ENCODE assay signal across 21 mouse cellular contexts in the genomic region with DNA sequence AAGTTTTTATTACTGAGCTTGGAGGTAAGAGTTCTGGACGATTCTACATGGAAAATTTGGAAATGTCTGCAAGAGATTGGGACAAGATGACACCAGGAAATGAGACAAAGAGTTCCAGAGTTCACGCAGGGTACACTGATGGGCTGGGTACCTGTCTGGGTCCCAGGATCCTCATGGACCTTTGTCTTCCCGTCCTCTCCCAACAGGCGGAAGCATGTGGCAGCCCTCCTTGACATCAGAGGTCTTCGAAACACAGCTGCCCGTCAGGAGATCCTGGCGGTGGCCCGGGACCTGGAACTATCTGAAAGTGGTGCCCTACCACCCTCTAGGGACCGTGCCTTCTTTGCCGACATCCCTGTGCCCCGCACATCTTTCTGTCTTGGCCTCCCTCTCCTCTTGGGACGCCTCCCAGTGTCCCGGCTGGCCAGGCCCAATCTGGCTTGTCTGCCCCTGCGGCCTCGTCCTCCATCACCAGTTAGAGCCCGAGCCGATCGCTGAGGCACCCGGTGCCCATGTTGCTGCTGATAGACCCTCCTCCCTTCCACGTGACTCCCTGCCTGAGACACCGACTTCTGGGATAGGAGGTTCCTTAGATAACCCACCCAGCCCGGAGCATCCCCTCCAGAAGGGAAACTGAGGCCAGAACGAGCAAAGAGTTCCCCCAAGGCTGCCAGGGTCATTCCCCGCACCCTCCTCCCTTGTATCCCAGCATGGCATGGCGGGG. TPM values are rescaled to one million over a fixed set of nuclear protein-coding genes. Genes with fewer than 3 reads are reported as not detected.
DNase-seq lines count a peak whose midpoint lies in the region; ATAC-seq and TF ChIP-seq lines count a peak whose summit lies in the region.
"Had no signal": no experiment of that assay in that cellular context is flagged by ENCODE, and none has a peak within 500 bp of the region (broad histone marks: within the 10 kb centered on the region; RNA-seq: fewer than 3 reads in every experiment).

No protein-coding gene starts in this region.

- no peak overlapping the region for H3K4me2 ChIP-seq in kidney, embryonic 14.5 days (replicated peaks; ENCODE audit: low read depth, low read length)
- H3K4me2 ChIP-seq: forebrain, embryonic 15.5 days; stomach, embryonic 15.5 days had no signal

- H3K4me3 ChIP-seq in kidney, adult 2 months (ENCODE audit: insufficient read depth, low read depth, low read length): no peak overlapping the region
- no peak overlapping the region for H3K4me3 ChIP-seq in kidney, embryonic 14.5 days (ENCODE audit: low read length)
- H3K4me3 ChIP-seq in E14TG2a.4 (replicated peaks; ENCODE audit: low read length): peak overlapping the region; percentile 67
- H3K4me3 ChIP-seq: erythroblast, embryonic 14.5 days; forebrain, embryonic 15.5 days; heart, adult 2 months; hindbrain, embryonic 10.5 days; stomach, embryonic 15.5 days had no signal

- H3K27ac ChIP-seq in kidney, adult 2 months (ENCODE audit: insufficient read depth, low read depth, low read length): peak overlapping the region; percentile 77
- H3K27ac ChIP-seq in kidney, embryonic 14.5 days (ENCODE audit: low read depth, low read length): no peak overlapping the region
- H3K27ac ChIP-seq: forebrain, embryonic 15.5 days; heart, adult 2 months; hindbrain, embryonic 10.5 days; liver, embryonic 14.5 days; stomach, embryonic 15.5 days had no signal

- TF ChIP-seq POLR2A in kidney, adult 2 months (IDR thresholded peaks at IDR 0.05; ENCODE audit: low read depth, low read length): no peak

- H3K27me3 ChIP-seq in kidney, adult 2 months (replicated peaks; ENCODE audit: control insufficient read depth, insufficient read depth, low read length): no peaks in the 10 kb centered on the region
- peaks cover 21% of the 10 kb centered on the region for H3K27me3 ChIP-seq in kidney, embryonic 14.5 days (ENCODE audit: control insufficient read depth, insufficient read depth, low read length)
- H3K27me3 ChIP-seq in E14TG2a.4 (ENCODE audit: insufficient read depth, low read length): peaks cover 56% of the 10 kb centered on the region

- no peak for TF ChIP-seq CTCF in kidney, adult 2 months (conservative IDR thresholded peaks at IDR 0.05; ENCODE audit: insufficient read depth, insufficient read length, low read depth, low read length)
- TF ChIP-seq CTCF in E14TG2a.4 (conservative IDR thresholded peaks at IDR 0.05; ENCODE audit: low read length): no peak

- DNase-seq in adrenal gland, adult (ENCODE audit: inconsistent age in 2 of 2, low spot score in 1 of 2): peak; percentile 65 to 79
- no peak for DNase-seq in adrenal gland, adult 8-10 months
- DNase-seq in kidney, adult 2 months: peak; percentile 75
- peak; percentile 48 for DNase-seq in kidney, postnatal 14 days
- no peak for DNase-seq in cerebellum, postnatal 36 days
- DNase-seq: cerebellum, adult 18-20 months; layer of hippocampus, postnatal 36 days; left cerebral cortex, postnatal 4 days; thymus, postnatal 36 days had no signal

- ATAC-seq in kidney, embryonic 14.5 days (ENCODE audit: low FRiP score, low TSS enrichment): no peak
- no peak for ATAC-seq in cerebellum, adult (ENCODE audit: insufficient number of reproducible peaks, low FRiP score, low TSS enrichment)
- ATAC-seq: forebrain, embryonic 15.5 days had no signal

- 0 out of 2 replicates have a peak, but pooled peaks cover 6% of the 10 kb centered on the region for H3K4me1 ChIP-seq in kidney, adult 2 months (ENCODE audit: control insufficient read depth, insufficient read depth, low read length)
- H3K4me1 ChIP-seq in kidney, embryonic 14.5 days (ENCODE audit: control insufficient read depth, insufficient read depth, low read length): 0 out of 2 replicates have a peak, but pooled peaks cover 10% of the 10 kb centered on the region
- H3K4me1 ChIP-seq in E14TG2a.4 (replicated peaks; ENCODE audit: low read depth, low read length): peaks cover 54% of the 10 kb centered on the region

- WGBS in kidney, adult 2 months: 67% methylated on average over 25 of the region's 25 CpGs
- WGBS in kidney, embryonic 14.5 days: 88% methylated on average over 25 of the region's 25 CpGs

- no peak overlapping the region; the same call in 1 of the 2 replicates for H3K9ac ChIP-seq in kidney, embryonic 14.5 days (ENCODE audit: low read depth, low read length)
- H3K9ac ChIP-seq: forebrain, embryonic 15.5 days; liver, embryonic 14.5 days; stomach, embryonic 15.5 days had no signal

- H3K36me3 ChIP-seq in kidney, adult 2 months (ENCODE audit: control insufficient read depth, insufficient read depth, low read length): no peaks in the 10 kb centered on the region
- no peaks in the 10 kb centered on the region for H3K36me3 ChIP-seq in kidney, embryonic 14.5 days (ENCODE audit: control insufficient read depth, insufficient read depth, low read length)
- no peaks in the 10 kb centered on the region for H3K36me3 ChIP-seq in E14TG2a.4 (ENCODE audit: insufficient read depth, low read length)
- H3K36me3 ChIP-seq: forebrain, embryonic 15.5 days; hindbrain, embryonic 10.5 days; stomach, embryonic 15.5 days had no signal

- H3K9me3 ChIP-seq in kidney, embryonic 14.5 days (ENCODE audit: control insufficient read depth, low read length): no peaks in the 10 kb centered on the region
- 0 out of 2 replicates have a peak, but pooled peaks cover 3% of the 10 kb centered on the region for H3K9me3 ChIP-seq in E14TG2a.4 (ENCODE audit: low read length)
- H3K9me3 ChIP-seq: forebrain, embryonic 15.5 days; stomach, embryonic 15.5 days had no signal

RNA-seq across cellular contexts. Expression of a gene that starts 13.3 kb away (rescaled TPM):
- 10 to 100 TPM; 12.7 to 15.4 (median 13.6) TPM for total RNA-seq in adrenal gland, adult 8-10 months (2022)
- 8.6 and 10.3 TPM in 2 replicates for polyA plus RNA-seq in kidney, adult 2 months (2012; rRNA removed)
- polyA plus RNA-seq in kidney, embryonic 14.5 days (2014; fragmentation: Nextera tagmentation; extraction: Ambion mirVana): 1.4 and 2.4 TPM in 2 replicates

RNA-seq across cellular contexts. Expression of a gene that starts 13.3 kb away (rescaled TPM):
- 100 to 1,000 TPM in 1 of 4 experiments, 10 to 100 TPM in 3; 77.7 to 107 (median 90.3) TPM for total RNA-seq in adrenal gland, adult 8-10 months (2022)
- 62.3 and 74.6 TPM in 2 replicates for polyA plus RNA-seq in kidney, adult 2 months (2012; rRNA removed)
- 63.7 and 70.2 TPM in 2 replicates for polyA plus RNA-seq in kidney, embryonic 14.5 days (2014; fragmentation: Nextera tagmentation; extraction: Ambion mirVana)

RNA-seq across cellular contexts. Expression of a gene that starts 22.7 kb away (rescaled TPM):
- total RNA-seq in adrenal gland, adult 8-10 months (2022): under 1 TPM in 2 of 4 experiments, not detected in 2; 0.13 to 0.31 TPM
- polyA plus RNA-seq in kidney, adult 2 months (2012; rRNA removed): 0.11 and 0.16 TPM in 2 replicates
- polyA plus RNA-seq in kidney, embryonic 14.5 days (2014; fragmentation: Nextera tagmentation; extraction: Ambion mirVana): 0.13 and 0.27 TPM in 2 replicates
- total RNA-seq: heart, adult 2 months had no signal
- polyA plus RNA-seq: embryonic facial prominence, embryonic 11.5 days; heart, embryonic 16.5 days; neural tube, embryonic 11.5 days had no signal

RNA-seq across cellular contexts. Expression of a gene that starts 31.8 kb away (rescaled TPM):
- 10 to 100 TPM; 31.9 to 69.2 (median 51.8) TPM for total RNA-seq in adrenal gland, adult 8-10 months (2022)
- polyA plus RNA-seq in kidney, adult 2 months (2012; rRNA removed): 41.6 and 46.6 TPM in 2 replicates
- polyA plus RNA-seq in kidney, embryonic 14.5 days (2014; fragmentation: Nextera tagmentation; extraction: Ambion mirVana): 3.5 and 3.7 TPM in 2 replicates

RNA-seq across cellular contexts. Expression of a gene that starts 36.3 kb away (rescaled TPM):
- total RNA-seq in adrenal gland, adult 8-10 months (2022): 10 to 100 TPM; 44.4 to 53.9 (median 47.6) TPM
- polyA plus RNA-seq in kidney, adult 2 months (2012; rRNA removed): 16.1 and 18.2 TPM in 2 replicates
- polyA plus RNA-seq in kidney, embryonic 14.5 days (2014; fragmentation: Nextera tagmentation; extraction: Ambion mirVana): 10.4 and 12.1 TPM in 2 replicates

Comparison
In these comparisons a context has a peak if more than half of its experiments do, and no peak if none do; other contexts are left out.
1. DNase-seq: peak in adrenal gland, adult (2 of 2), kidney, adult 2 months (single experiment) and kidney, postnatal 14 days (single experiment); none in adrenal gland, adult 8-10 months (single experiment) and cerebellum, postnatal 36 days (0 of 2).